Comparison of ENCODE assay signal across 8 mouse cellular contexts in the genomic region with DNA sequence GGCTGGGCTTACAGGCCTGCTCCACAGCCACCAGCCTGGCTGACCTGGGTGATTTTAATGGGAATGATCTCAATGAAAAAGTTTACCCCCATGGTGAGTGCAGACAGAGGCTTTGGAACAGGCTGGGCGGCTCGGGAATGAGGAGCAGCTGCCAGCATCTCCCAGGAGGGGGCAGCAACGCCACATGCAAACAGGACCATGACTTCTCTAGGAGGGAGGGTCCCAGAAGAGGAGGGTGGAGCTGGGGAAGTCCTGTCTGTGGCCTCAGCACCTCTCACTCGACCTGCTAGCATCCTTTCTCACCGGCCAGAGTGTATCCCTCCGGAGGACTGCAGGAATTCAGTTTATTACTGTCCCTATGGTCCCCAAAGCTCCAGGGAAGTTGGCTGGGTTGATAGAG.
DNase-seq lines count a peak whose midpoint lies in the region; ATAC-seq and TF ChIP-seq lines count a peak whose summit lies in the region.

No protein-coding gene starts in this region.

- peak overlapping the region; percentile 24; the same call in 1 of the 2 replicates for H3K4me2 ChIP-seq in embryonic facial prominence, embryonic 13.5 days
- peak overlapping the region; percentile 30; the same call in 1 of the 2 replicates for H3K4me2 ChIP-seq in kidney, embryonic 15.5 days
- H3K4me2 ChIP-seq in limb, embryonic 15.5 days = no peak overlapping the region
- peak overlapping the region; percentile 21; the same call in 1 of the 2 replicates for H3K4me2 ChIP-seq in midbrain, postnatal 0 days (ENCODE audit: low read depth, low read length, poor library complexity, severe bottlenecking)

- peaks cover 3% of the 10 kb centered on the region; the same call in 1 of the 2 replicates for H3K27me3 ChIP-seq in embryonic facial prominence, embryonic 13.5 days
- peaks cover 27% of the 10 kb centered on the region for H3K27me3 ChIP-seq in heart, embryonic 10.5 days (ENCODE audit: insufficient read depth, poor library complexity, severe bottlenecking)
- no peaks in the 10 kb centered on the region for H3K27me3 ChIP-seq in kidney, embryonic 15.5 days
- H3K27me3 ChIP-seq in limb, embryonic 15.5 days = no peaks in the 10 kb centered on the region; the same call in 1 of the 2 replicates
- H3K27me3 ChIP-seq in midbrain, postnatal 0 days (ENCODE audit: insufficient read depth, low read length) = no peaks in the 10 kb centered on the region

- DNase-seq in 416B (ENCODE audit: low read depth) = peak; percentile 65
- peak; percentile 77 to 86 for DNase-seq in adrenal gland, postnatal 36 days
- peak; percentile 88 for DNase-seq in heart, embryonic 10.5 days (ENCODE audit: low spot score)
- DNase-seq in midbrain, postnatal 0 days (ENCODE audit: low spot score) = peak; percentile 75
- DNase-seq in spleen, postnatal 10 days (ENCODE audit: low spot score in 2 of 2) = peak; percentile 34 to 71

- H3K9me3 ChIP-seq in embryonic facial prominence, embryonic 13.5 days = no peaks in the 10 kb centered on the region
- no peaks in the 10 kb centered on the region for H3K9me3 ChIP-seq in heart, embryonic 10.5 days
- no peaks in the 10 kb centered on the region for H3K9me3 ChIP-seq in kidney, embryonic 15.5 days (replicated peaks)
- no peaks in the 10 kb centered on the region for H3K9me3 ChIP-seq in limb, embryonic 15.5 days
- no peaks in the 10 kb centered on the region for H3K9me3 ChIP-seq in midbrain, postnatal 0 days (ENCODE audit: low read length)

- no peaks in the 10 kb centered on the region for H3K4me1 ChIP-seq in embryonic facial prominence, embryonic 13.5 days
- peaks cover 19% of the 10 kb centered on the region for H3K4me1 ChIP-seq in heart, embryonic 10.5 days
- H3K4me1 ChIP-seq in kidney, embryonic 15.5 days = 0 out of 2 replicates have a peak, but pooled peaks cover 2% of the 10 kb centered on the region
- 0 out of 2 replicates have a peak, but pooled peaks cover 4% of the 10 kb centered on the region for H3K4me1 ChIP-seq in limb, embryonic 15.5 days
- no peaks in the 10 kb centered on the region for H3K4me1 ChIP-seq in midbrain, postnatal 0 days (ENCODE audit: insufficient read depth, low read length)

- no peak overlapping the region for H3K4me3 ChIP-seq in embryonic facial prominence, embryonic 13.5 days
- no peak overlapping the region for H3K4me3 ChIP-seq in heart, embryonic 10.5 days
- H3K4me3 ChIP-seq in kidney, embryonic 15.5 days (replicated peaks) = no peak overlapping the region
- H3K4me3 ChIP-seq in limb, embryonic 15.5 days = no peak overlapping the region
- no peak overlapping the region for H3K4me3 ChIP-seq in midbrain, postnatal 0 days (ENCODE audit: low read depth, low read length)

- H3K36me3 ChIP-seq in embryonic facial prominence, embryonic 13.5 days = no peaks in the 10 kb centered on the region
- no peaks in the 10 kb centered on the region for H3K36me3 ChIP-seq in heart, embryonic 10.5 days
- no peaks in the 10 kb centered on the region for H3K36me3 ChIP-seq in kidney, embryonic 15.5 days
- H3K36me3 ChIP-seq in limb, embryonic 15.5 days = no peaks in the 10 kb centered on the region
- no peaks in the 10 kb centered on the region for H3K36me3 ChIP-seq in midbrain, postnatal 0 days (ENCODE audit: insufficient read depth, low read length)

- peak; percentile 68; the same call in 1 of the 2 replicates for ATAC-seq in embryonic facial prominence, embryonic 13.5 days (ENCODE audit: insufficient number of reproducible peaks, insufficient read depth, low FRiP score, low TSS enrichment, low read depth)
- ATAC-seq in kidney, embryonic 15.5 days (replicated peaks; ENCODE audit: low FRiP score) = peak; percentile 88; the same call in 1 of the 2 replicates
- peak; percentile 56; the same call in 1 of the 2 replicates for ATAC-seq in limb, embryonic 15.5 days (ENCODE audit: insufficient number of reproducible peaks, low FRiP score, low TSS enrichment, low read depth)
- peak; percentile 74 for ATAC-seq in midbrain, postnatal 0 days (ENCODE audit: low FRiP score)

- TF ChIP-seq CTCF in midbrain, postnatal 0 days (IDR thresholded peaks at IDR 0.05) = peak; percentile 96

- 2% methylated on average over 6 of the region's 6 CpGs for WGBS in embryonic facial prominence, embryonic 13.5 days
- 0% methylated on average over 6 of the region's 6 CpGs for WGBS in heart, embryonic 10.5 days
- WGBS in kidney, embryonic 15.5 days = under 1% methylated on average over 6 of the region's 6 CpGs
- WGBS in limb, embryonic 15.5 days = 0% methylated on average over 6 of the region's 6 CpGs
- WGBS in midbrain, postnatal 0 days = 0% methylated on average over 6 of the region's 6 CpGs

- H3K27ac ChIP-seq in embryonic facial prominence, embryonic 13.5 days = no peak overlapping the region
- H3K27ac ChIP-seq in heart, embryonic 10.5 days = no peak overlapping the region
- no peak overlapping the region for H3K27ac ChIP-seq in kidney, embryonic 15.5 days
- no peak overlapping the region for H3K27ac ChIP-seq in limb, embryonic 15.5 days
- H3K27ac ChIP-seq in midbrain, postnatal 0 days (ENCODE audit: low read depth, low read length) = no peak overlapping the region

- H3K9ac ChIP-seq in embryonic facial prominence, embryonic 13.5 days = no peak overlapping the region
- no peak overlapping the region for H3K9ac ChIP-seq in kidney, embryonic 15.5 days
- no peak overlapping the region for H3K9ac ChIP-seq in limb, embryonic 15.5 days
- H3K9ac ChIP-seq in midbrain, postnatal 0 days (replicated peaks; ENCODE audit: low read length, poor library complexity, severe bottlenecking) = no peak overlapping the region
